Mouse (Mus musculus): ENCODE measurements around the gene Rfxank.
A peak's percentile ranks its signal among the peaks of the same experiment; 100 is the strongest.

DNA sequence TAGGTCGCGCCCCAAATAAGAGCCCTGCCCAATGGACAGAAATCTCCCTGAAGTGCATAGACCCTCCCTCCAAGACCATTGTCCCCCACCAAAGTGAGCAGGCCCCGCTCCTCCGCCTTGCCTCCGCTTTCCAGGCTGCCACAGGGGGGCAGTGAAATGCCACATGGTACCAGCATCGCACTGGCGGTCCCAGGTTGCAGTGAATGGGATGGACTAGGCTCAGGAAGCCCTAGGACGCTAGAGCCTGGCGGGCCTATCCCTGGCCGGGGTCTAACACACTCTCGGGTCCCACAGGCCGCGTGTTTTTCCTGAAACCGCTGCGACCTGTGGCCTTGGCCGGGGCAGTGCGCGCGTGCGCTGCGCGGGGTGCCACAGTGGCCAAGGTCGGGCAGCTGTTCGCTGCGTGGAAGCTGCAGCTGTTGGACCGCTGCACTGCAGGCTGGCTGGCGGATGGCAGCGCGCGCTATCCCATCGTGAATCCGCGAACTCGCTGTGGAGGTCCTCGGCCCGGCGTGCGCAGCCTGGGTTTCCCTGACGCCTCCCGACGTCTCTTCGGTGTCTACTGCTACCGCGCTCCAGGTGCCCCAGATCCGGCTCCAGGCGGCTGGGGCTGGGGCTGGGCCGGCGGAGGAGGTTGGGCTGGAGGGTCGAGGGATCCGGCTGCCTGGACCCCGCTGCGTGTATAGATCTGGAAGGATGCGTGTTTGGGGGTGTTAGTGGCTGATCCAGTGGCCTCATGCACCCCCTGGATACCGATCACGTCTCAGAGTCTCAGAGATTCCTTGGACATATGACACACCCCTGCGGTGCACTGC lies 50.9 kb downstream of the Rfxank start:
- no peak for TF ChIP-seq POLR2A (IDR thresholded peaks at IDR 0.05; ENCODE audit: borderline replicate concordance, low read depth, low read length)
- TF ChIP-seq CTCF (IDR thresholded peaks at IDR 0.05; ENCODE audit: low read depth, low read length): 0 out of 2 replicates have a peak, but pooled peaks have one; percentile 12
